Mouse (Mus musculus): ENCODE data around the gene Ccr1l1. TPM values are rescaled to one million over a fixed set of nuclear protein-coding genes. Genes with fewer than 3 reads are reported as not detected.

Gene Ccr1l1
- polyA plus RNA-seq (2015; fragmentation: Nextera tagmentation; extraction: Ambion mirVana): not detected in 2 replicates

- WGBS: 74% methylated on average over 1 of the region's 1 CpGs
- Histone ChIP-seq H3K4me1 (no peaks in the 10 kb centered on the region), H3K4me2 (no peak within 1 kb of the TSS), H3K27me3 (no peaks in the 10 kb centered on the region), H3K9ac (no peak within 1 kb of the TSS), H3K36me3 (no peaks in the 10 kb centered on the region), H3K27ac (no peak within 1 kb of the TSS), H3K4me3 (no peak within 1 kb of the TSS), H3K9me3 (no peaks in the 10 kb centered on the region)
- no peak for ATAC-seq (ENCODE audit: insufficient number of reproducible peaks, insufficient read depth, low FRiP score, low TSS enrichment, low read depth)
Observed at GRCm38 (mm10) chr9:123978308-123978707, at the start of gene Ccr1l1. Ccr1l1 (minus strand) TSS chr9:123978408.

DNA sequence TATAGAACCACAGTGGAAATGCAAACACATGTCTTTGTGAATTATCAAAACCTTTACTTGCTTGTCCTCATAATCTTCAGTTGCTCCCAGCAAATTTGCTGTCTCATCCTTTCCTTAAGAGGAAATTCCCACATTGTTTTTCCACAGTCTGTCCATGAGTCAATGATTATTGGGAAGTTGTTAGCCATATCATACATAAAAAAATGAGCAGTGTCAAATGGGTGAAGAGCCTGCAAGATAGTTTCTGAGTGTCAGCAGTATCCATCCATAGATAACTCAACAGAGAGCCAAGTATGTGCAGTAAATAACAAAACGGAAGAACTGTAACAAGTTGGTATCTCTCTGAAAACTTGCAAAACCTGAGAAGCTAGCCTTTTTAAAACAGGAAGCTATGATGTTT, 43.5 kb upstream of the Ccr1l1 start, which contains the start of gene Ccr3:
TSS of gene Ccr3 (plus strand) at position 301 of the 400 bp plus-strand sequence.
- ATAC-seq (ENCODE audit: insufficient number of reproducible peaks, insufficient read depth, low FRiP score, low TSS enrichment, low read depth): no peak
- no peaks in the 10 kb centered on the region for H3K27me3 ChIP-seq
- WGBS: 85% methylated on average over 1 of the region's 1 CpGs
- no peaks in the 10 kb centered on the region for H3K36me3 ChIP-seq
- no peaks in the 10 kb centered on the region for H3K9me3 ChIP-seq
- H3K27ac ChIP-seq: no peak within 1 kb of the TSS
- no peak within 1 kb of the TSS for H3K4me3 ChIP-seq
- no peaks in the 10 kb centered on the region for H3K4me1 ChIP-seq
- no peak within 1 kb of the TSS for H3K9ac ChIP-seq
- H3K4me2 ChIP-seq: no peak within 1 kb of the TSS

- H3K4me3 ChIP-seq: no peak overlapping the region
- H3K36me3 ChIP-seq: no peaks in the 10 kb centered on the region
- ATAC-seq (ENCODE audit: insufficient number of reproducible peaks, insufficient read depth, low FRiP score, low TSS enrichment, low read depth): no peak
- no peaks in the 10 kb centered on the region for H3K27me3 ChIP-seq
- no peak overlapping the region for H3K4me2 ChIP-seq
- no peak overlapping the region for H3K9ac ChIP-seq
- no peaks in the 10 kb centered on the region for H3K4me1 ChIP-seq
- 89% methylated on average over 3 of the region's 3 CpGs for WGBS
- no peaks in the 10 kb centered on the region for H3K9me3 ChIP-seq
- H3K27ac ChIP-seq: no peak overlapping the region
Observed at GRCm38 (mm10) chr9:124019887-124020286, 41.7 kb upstream of the Ccr1l1 start.

DNA sequence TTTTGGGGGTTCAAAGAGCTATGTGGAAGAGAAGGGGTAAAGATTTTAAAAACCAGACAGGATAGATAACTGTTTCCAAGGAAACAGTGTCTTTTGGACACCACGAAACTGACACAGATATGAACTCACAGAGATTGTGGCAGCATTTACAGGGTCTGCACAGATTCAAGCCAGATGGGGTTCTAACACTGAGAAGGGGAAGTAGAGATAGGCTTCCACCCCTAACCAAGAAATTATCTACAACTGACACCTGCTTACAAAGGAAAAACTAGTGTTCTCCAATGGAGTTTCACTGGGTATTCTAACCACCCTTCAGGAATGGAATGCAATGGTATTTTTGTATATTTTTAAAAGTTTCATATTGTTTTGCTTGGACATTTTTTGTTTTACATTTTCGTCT, 37.8 kb upstream of the Ccr1l1 start:
- no peaks in the 10 kb centered on the region for H3K27me3 ChIP-seq
- H3K4me2 ChIP-seq: no peak overlapping the region
- H3K27ac ChIP-seq: no peak overlapping the region
- H3K9me3 ChIP-seq: no peaks in the 10 kb centered on the region
- no peaks in the 10 kb centered on the region for H3K4me1 ChIP-seq
- H3K4me3 ChIP-seq: no peak overlapping the region
- 61% methylated on average over 2 of the region's 2 CpGs for WGBS
- H3K9ac ChIP-seq: no peak overlapping the region
- H3K36me3 ChIP-seq: no peaks in the 10 kb centered on the region
- ATAC-seq (ENCODE audit: insufficient number of reproducible peaks, insufficient read depth, low FRiP score, low TSS enrichment, low read depth): no peak

- no peaks in the 10 kb centered on the region for H3K4me1 ChIP-seq
- no peak for ATAC-seq (ENCODE audit: insufficient number of reproducible peaks, insufficient read depth, low FRiP score, low TSS enrichment, low read depth)
- no peak overlapping the region for H3K9ac ChIP-seq
- no peak overlapping the region for H3K27ac ChIP-seq
- no peaks in the 10 kb centered on the region for H3K9me3 ChIP-seq
- no peak overlapping the region for H3K4me3 ChIP-seq
- no peak overlapping the region for H3K4me2 ChIP-seq
- no peaks in the 10 kb centered on the region for H3K36me3 ChIP-seq
- no peaks in the 10 kb centered on the region for H3K27me3 ChIP-seq
- WGBS: 78% methylated on average over 2 of the region's 2 CpGs
Observed at GRCm38 (mm10) chr9:124014985-124015652, 36.9 kb upstream of the Ccr1l1 start.

DNA sequence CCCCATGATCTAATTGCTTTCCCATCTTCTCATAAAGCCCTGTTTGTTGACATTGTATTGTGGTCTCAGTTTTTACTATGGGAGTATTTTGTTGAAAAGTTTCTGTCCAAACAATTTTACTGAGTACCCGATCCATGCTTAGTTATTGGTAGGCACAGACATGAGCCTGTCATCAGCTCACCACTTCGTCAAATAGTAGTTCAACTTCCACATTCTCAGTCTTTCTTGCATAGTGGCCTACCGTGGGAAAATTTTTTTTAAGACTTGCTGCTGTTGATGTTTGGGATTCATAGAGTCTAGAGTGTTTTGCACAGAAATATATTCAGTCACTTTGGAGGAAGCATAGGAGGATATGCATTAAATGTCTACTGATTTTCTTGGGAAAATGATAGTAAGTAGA, 35.1 kb upstream of the Ccr1l1 start:
- Histone ChIP-seq H3K4me2 (no peak overlapping the region), H3K4me1 (no peaks in the 10 kb centered on the region), H3K9me3 (no peaks in the 10 kb centered on the region), H3K36me3 (no peaks in the 10 kb centered on the region), H3K4me3 (no peak overlapping the region), H3K27me3 (no peaks in the 10 kb centered on the region), H3K9ac (no peak overlapping the region), H3K27ac (no peak overlapping the region)
- ATAC-seq (ENCODE audit: insufficient number of reproducible peaks, insufficient read depth, low FRiP score, low TSS enrichment, low read depth): no peak
- WGBS: 85% methylated on average over 3 of the region's 3 CpGs

GRCm38 (mm10) chr9:124012691-124013090, 34.5 kb upstream of the Ccr1l1 start:
- Histone ChIP-seq H3K36me3 (no peaks in the 10 kb centered on the region), H3K4me1 (no peaks in the 10 kb centered on the region), H3K4me2 (no peak overlapping the region), H3K27me3 (no peaks in the 10 kb centered on the region), H3K9me3 (no peaks in the 10 kb centered on the region), H3K4me3 (no peak overlapping the region), H3K27ac (no peak overlapping the region), H3K9ac (no peak overlapping the region)
- WGBS: 73% methylated on average over 2 of the region's 2 CpGs
- ATAC-seq (ENCODE audit: insufficient number of reproducible peaks, insufficient read depth, low FRiP score, low TSS enrichment, low read depth): no peak

DNA sequence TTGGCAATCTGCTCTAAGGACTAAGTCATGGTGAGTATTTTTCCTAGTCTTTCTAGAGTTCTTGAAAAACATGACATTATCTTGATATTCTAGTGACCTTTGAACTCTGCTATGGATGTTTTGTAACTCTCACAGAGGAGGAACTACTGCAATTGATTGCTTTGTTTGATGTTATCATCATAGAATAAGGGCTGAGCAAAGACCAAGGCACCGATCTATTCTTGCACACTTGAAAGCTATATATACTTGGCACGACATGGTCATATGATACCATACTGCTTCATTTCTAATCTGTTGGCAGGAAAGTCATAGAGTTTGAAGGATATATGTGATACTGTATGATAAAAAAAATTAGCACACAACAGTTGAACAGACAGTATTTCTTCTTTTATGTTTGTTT, 21.6 kb upstream of the Ccr1l1 start:
- Histone ChIP-seq H3K27ac (no peak overlapping the region), H3K4me2 (no peak overlapping the region), H3K4me1 (no peaks in the 10 kb centered on the region), H3K9me3 (no peaks in the 10 kb centered on the region), H3K9ac (no peak overlapping the region), H3K36me3 (no peaks in the 10 kb centered on the region), H3K4me3 (no peak overlapping the region), H3K27me3 (no peaks in the 10 kb centered on the region)
- 79% methylated on average over 2 of the region's 2 CpGs for WGBS
- ATAC-seq (ENCODE audit: insufficient number of reproducible peaks, insufficient read depth, low FRiP score, low TSS enrichment, low read depth): no peak

DNA sequence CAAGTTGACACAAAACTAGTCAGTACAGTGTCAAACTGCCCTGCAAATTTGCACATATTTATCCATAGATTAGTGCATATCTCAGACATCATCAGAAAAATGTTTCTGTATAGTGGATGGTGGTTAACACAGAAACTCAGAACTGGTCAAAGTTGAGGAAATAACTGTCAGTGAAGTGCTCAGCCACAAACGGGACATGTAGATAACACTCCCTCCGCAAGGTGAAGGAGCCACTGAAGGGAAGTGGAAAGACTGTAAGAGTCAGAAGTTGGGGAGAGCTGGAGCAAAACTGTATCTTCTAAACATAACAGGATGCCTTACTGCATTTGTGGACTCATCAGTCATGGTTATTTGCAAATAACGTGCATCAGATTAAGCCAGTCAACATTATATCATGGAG, 19.5 kb upstream of the Ccr1l1 start:
- H3K4me2 ChIP-seq: no peak overlapping the region
- 74% methylated on average over 3 of the region's 3 CpGs for WGBS
- ATAC-seq (ENCODE audit: insufficient number of reproducible peaks, insufficient read depth, low FRiP score, low TSS enrichment, low read depth): no peak

DNA sequence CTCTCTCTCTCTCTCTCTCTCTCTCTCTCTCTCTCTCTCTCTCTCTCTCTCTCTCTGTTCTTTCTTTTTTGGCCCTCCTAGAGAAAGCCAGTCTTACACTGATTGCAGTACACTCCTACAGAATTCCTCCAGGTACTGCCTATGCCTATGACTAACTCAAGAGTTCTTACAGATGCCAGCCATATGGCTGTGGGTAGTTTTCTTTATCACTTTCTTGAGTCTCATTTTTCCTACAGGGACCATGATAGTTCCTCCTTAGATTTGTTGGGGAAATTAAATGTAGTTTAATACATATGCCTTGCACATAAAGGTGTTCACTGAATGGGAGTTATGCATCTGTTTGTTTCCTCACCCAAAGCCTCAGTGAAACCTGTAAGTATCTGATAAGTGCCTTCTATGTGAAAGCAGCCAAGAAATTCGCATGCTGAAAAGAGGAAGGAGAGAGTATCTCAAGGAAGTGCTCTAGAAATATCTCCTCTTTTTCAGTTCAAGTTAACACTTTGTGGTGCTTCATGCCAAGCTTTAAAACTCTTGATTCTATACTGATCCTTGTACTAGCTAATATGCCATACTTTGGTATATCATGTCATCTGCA, 13.2 kb upstream of the Ccr1l1 start:
- Histone ChIP-seq H3K27ac (no peak overlapping the region), H3K9me3 (no peaks in the 10 kb centered on the region), H3K9ac (no peak overlapping the region), H3K4me1 (no peaks in the 10 kb centered on the region), H3K36me3 (no peaks in the 10 kb centered on the region), H3K27me3 (no peaks in the 10 kb centered on the region), H3K4me3 (no peak overlapping the region), H3K4me2 (no peak overlapping the region)
- no peak for ATAC-seq (ENCODE audit: insufficient number of reproducible peaks, insufficient read depth, low FRiP score, low TSS enrichment, low read depth)
- 59% methylated on average over 1 of the region's 1 CpGs for WGBS

More for the DNA sequence above, 19.5 kb upstream of the Ccr1l1 start:
- H3K27ac ChIP-seq: no peak overlapping the region
- no peak overlapping the region for H3K9ac ChIP-seq
- H3K4me3 ChIP-seq: no peak overlapping the region
- no peaks in the 10 kb centered on the region for H3K27me3 ChIP-seq
- H3K9me3 ChIP-seq: no peaks in the 10 kb centered on the region
- H3K36me3 ChIP-seq: no peaks in the 10 kb centered on the region
- no peaks in the 10 kb centered on the region for H3K4me1 ChIP-seq

GRCm38 (mm10) chr9:123989671-123990070, 11.5 kb upstream of the Ccr1l1 start:
- Histone ChIP-seq H3K27ac (no peak overlapping the region), H3K27me3 (no peaks in the 10 kb centered on the region), H3K9ac (no peak overlapping the region), H3K4me3 (no peak overlapping the region), H3K4me1 (no peaks in the 10 kb centered on the region), H3K9me3 (no peaks in the 10 kb centered on the region), H3K36me3 (no peaks in the 10 kb centered on the region), H3K4me2 (no peak overlapping the region)
- 65% methylated on average over 3 of the region's 3 CpGs for WGBS
- no peak for ATAC-seq (ENCODE audit: insufficient number of reproducible peaks, insufficient read depth, low FRiP score, low TSS enrichment, low read depth)

DNA sequence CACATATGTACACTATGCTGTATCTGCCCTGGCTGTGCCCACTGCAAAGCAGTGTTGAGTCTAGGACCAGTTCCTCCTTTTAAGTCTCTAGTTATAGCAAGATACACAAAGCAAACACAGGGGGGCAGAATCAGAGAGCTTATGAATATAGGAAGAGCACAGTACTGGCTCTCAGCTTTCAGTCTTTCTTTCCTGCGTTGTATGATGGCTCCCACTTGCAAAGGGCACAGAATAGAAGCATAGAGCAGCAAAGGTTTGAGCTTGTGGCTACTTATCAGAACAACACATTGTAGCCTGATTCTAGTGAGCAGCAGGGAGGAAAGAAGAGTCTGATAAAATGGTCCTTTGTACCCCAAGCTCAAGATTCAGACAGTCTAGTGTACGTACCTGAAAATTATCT, 8.0 kb upstream of the Ccr1l1 start:
- no peaks in the 10 kb centered on the region for H3K36me3 ChIP-seq
- ATAC-seq (ENCODE audit: insufficient number of reproducible peaks, insufficient read depth, low FRiP score, low TSS enrichment, low read depth): no peak
- no peaks in the 10 kb centered on the region for H3K9me3 ChIP-seq
- no peak overlapping the region for H3K9ac ChIP-seq
- H3K4me3 ChIP-seq: no peak overlapping the region
- no peak overlapping the region for H3K4me2 ChIP-seq
- 85% methylated on average over 2 of the region's 2 CpGs for WGBS
- H3K4me1 ChIP-seq: no peaks in the 10 kb centered on the region
- no peaks in the 10 kb centered on the region for H3K27me3 ChIP-seq
- H3K27ac ChIP-seq: no peak overlapping the region
